ENCODE assay signal across 7 mouse cellular contexts in the genomic region with DNA sequence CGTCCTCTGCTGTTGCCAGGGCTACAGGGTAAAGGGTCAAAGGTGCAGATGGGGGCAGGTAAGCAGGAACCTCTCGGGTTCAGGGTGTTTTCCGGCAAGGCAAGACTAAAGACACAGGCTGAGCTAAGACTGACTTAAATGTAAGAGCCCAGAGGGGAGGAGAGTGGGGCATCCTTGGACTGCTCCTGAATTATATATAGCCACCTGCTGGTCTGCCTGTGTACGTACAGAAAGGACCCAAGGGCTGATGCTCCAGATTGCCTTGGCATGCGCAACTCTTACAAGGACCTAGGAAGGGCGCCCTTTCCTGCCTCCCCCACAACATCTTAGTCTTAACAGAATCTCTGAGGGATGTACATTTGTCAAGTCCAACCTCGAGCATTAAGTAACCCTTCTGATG.
DNase-seq lines count a peak whose midpoint lies in the region; ATAC-seq and TF ChIP-seq lines count a peak whose summit lies in the region.

No protein-coding gene starts in this region.

- intact Hi-C loops in left cerebral cortex, adult 2 months (cut with DNase I): no loop called here
- intact Hi-C loops in left cerebral cortex, postnatal 36 days (cut with DNase I): no loop called here

- ATAC-seq in intestine, embryonic 15.5 days: peak; percentile 65

- peak; percentile 55 for TF ChIP-seq CTCF in left cerebral cortex, adult 2 months (IDR thresholded peaks at IDR 0.05)

- no peak overlapping the region for H3K27ac ChIP-seq in left cerebral cortex, adult 2 months
- H3K27ac ChIP-seq in embryonic facial prominence, embryonic 10.5 days (replicated peaks): 0 out of 2 replicates have a peak overlapping the region, but pooled peaks have one; percentile 6
- no peak overlapping the region for H3K27ac ChIP-seq in intestine, embryonic 15.5 days

- no peak overlapping the region for H3K9ac ChIP-seq in intestine, embryonic 15.5 days

- H3K4me2 ChIP-seq in intestine, embryonic 15.5 days (replicated peaks): no peak overlapping the region

- H3K4me3 ChIP-seq in left cerebral cortex, adult 2 months: no peak overlapping the region
- no peak overlapping the region for H3K4me3 ChIP-seq in embryonic facial prominence, embryonic 10.5 days
- no peak overlapping the region for H3K4me3 ChIP-seq in intestine, embryonic 15.5 days (replicated peaks)

- H3K9me3 ChIP-seq in embryonic facial prominence, embryonic 10.5 days: no peaks in the 10 kb centered on the region
- no peaks in the 10 kb centered on the region for H3K9me3 ChIP-seq in intestine, embryonic 15.5 days

- peaks cover 7% of the 10 kb centered on the region for H3K4me1 ChIP-seq in embryonic facial prominence, embryonic 10.5 days
- H3K4me1 ChIP-seq in intestine, embryonic 15.5 days (replicated peaks): peaks cover 6% of the 10 kb centered on the region; the same call in 1 of the 2 replicates

- 52% methylated on average over 7 of the region's 7 CpGs for WGBS in embryonic facial prominence, embryonic 10.5 days
- WGBS in intestine, embryonic 15.5 days: 52% methylated on average over 7 of the region's 7 CpGs

- H3K36me3 ChIP-seq in embryonic facial prominence, embryonic 10.5 days (replicated peaks): no peaks in the 10 kb centered on the region
- H3K36me3 ChIP-seq in intestine, embryonic 15.5 days: no peaks in the 10 kb centered on the region

- no peaks in the 10 kb centered on the region for H3K27me3 ChIP-seq in embryonic facial prominence, embryonic 10.5 days (replicated peaks; ENCODE audit: low read depth, poor library complexity, severe bottlenecking)
- no peaks in the 10 kb centered on the region for H3K27me3 ChIP-seq in intestine, embryonic 15.5 days (replicated peaks)

- no peak for DNase-seq in left cerebral cortex, adult 2 months (ENCODE audit: extremely low spot score in 1 of 2, low spot score in 2 of 2)
- DNase-seq in left cerebral cortex, adult 18-20 months (ENCODE audit: low spot score in 2 of 2): no peak
- DNase-seq in embryonic facial prominence, embryonic 10.5 days (ENCODE audit: low spot score): peak; percentile 35
- DNase-seq in mesoderm, embryonic 11.5 days (ENCODE audit: low read depth, low spot score): peak; percentile 44
- DNase-seq in T-cell, adult 2 months (ENCODE audit: low spot score): no peak
- no peak for DNase-seq in left cerebral cortex, postnatal 36 days (ENCODE audit: low spot score in 2 of 2)

Comparison
In these comparisons a context has a peak if more than half of its experiments do, and no peak if none do; other contexts are left out.
1. DNase-seq: peak in embryonic facial prominence, embryonic 10.5 days (single experiment) and mesoderm, embryonic 11.5 days (single experiment); none in left cerebral cortex, adult 2 months (0 of 2), left cerebral cortex, adult 18-20 months (0 of 2), T-cell, adult 2 months (single experiment) and left cerebral cortex, postnatal 36 days (0 of 2).